Mouse (Mus musculus) neural tube, embryonic 15.5 days (tissue): ENCODE results near the gene Olfr461. TPM values are rescaled to one million over a fixed set of nuclear protein-coding genes. Genes with fewer than 3 reads are reported as not detected.
"Not testable (repeated sequence)": the region's sequence is repeated elsewhere in the genome, so short reads cannot be mapped to it uniquely, and the experiment has no call there.

Experiments used
- ATAC-seq: fragments of 200-750 bp; cut with Nextera tagmentation; 2 replicates; pipeline ENCODE4 v1.8.0; 2017; ENCODE audit warnings: mild to moderate bottlenecking, moderate TSS enrichment, moderate library complexity; ENCODE audit not compliant: low FRiP score
- H3K27ac ChIP-seq: fragments of 300-500 bp; sonication (generic); replicated peaks from 2 replicates; pipeline ENCODE4 v1.5.1; 2015; ENCODE audit warnings: mild to moderate bottlenecking, inconsistent platforms
- H3K27me3 ChIP-seq: fragments of 300-500 bp; sonication (generic); replicated peaks from 2 replicates; pipeline ENCODE4 v1.6.1; 2015; ENCODE audit warnings: inconsistent platforms
- H3K36me3 ChIP-seq: fragments of 300-500 bp; sonication (generic); 2 replicates; pipeline ENCODE4 v1.6.1; 2015; ENCODE audit warnings: inconsistent platforms
- H3K4me1 ChIP-seq: fragments of 300-500 bp; sonication (generic); 2 replicates; pipeline ENCODE4 v1.6.1; 2015; ENCODE audit warnings: inconsistent platforms
- H3K4me2 ChIP-seq: fragments of 300-500 bp; sonication (generic); 2 replicates; pipeline ENCODE4 v1.6.1; 2015; ENCODE audit warnings: inconsistent platforms, mild to moderate bottlenecking, moderate library complexity
- H3K4me3 ChIP-seq: fragments of 300-500 bp; sonication (generic); replicated peaks from 2 replicates; pipeline ENCODE4 v1.5.1; 2015; ENCODE audit warnings: mild to moderate bottlenecking, inconsistent platforms
- H3K9ac ChIP-seq: fragments of 300-500 bp; sonication (generic); replicated peaks from 2 replicates; pipeline ENCODE4 v1.6.1; 2015; ENCODE audit warnings: mild to moderate bottlenecking, inconsistent platforms
- H3K9me3 ChIP-seq: fragments of 300-500 bp; sonication (generic); replicated peaks from 2 replicates; pipeline ENCODE4 v1.6.1; 2016; ENCODE audit warnings: inconsistent platforms
- WGBS: fragments of 180-500 bp; shearing (Covaris S2); methylation state at CpG from one replicate; pipeline ENCODE4 v1.1.7; 2015; ENCODE audit warnings: mixed read lengths; 5-methylcytosine and 5-hydroxymethylcytosine counted together
- polyA plus RNA-seq: library from polyadenylated mRNA; unstranded; fragments of >200 nt; fragmentation: Nextera tagmentation; extraction: Ambion mirVana; gene quantifications from 2 replicates; pipeline ENCODE4 v1.2.1, GENCODE M21; 2015

Gene Olfr461
- 0.17 and 0.37 TPM in 2 replicates for polyA plus RNA-seq

DNA sequence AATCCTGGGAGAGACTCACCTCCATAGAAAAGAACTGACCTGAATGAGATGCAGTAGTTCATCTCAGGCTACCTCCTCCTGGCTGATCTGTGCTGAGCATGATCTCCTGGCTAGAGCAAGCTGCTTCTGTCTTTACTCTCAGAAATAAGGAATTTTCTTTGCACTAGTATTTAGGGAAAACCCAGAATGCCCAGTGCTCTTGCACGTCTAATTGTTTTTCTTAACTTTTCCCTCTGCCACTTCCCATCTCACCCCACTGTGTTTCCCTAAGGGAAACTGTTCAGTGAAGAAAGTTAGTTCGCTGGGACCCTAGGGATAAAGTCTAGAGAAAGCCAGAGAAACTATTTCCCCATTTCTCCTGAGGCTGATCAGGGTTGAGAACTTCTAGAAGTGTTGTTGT is at the start of gene Olfr461:
Olfr461 (minus strand) TSS at position 101 of the 400 bp plus-strand sequence.
- Histone ChIP-seq H3K36me3 (no peaks in the 10 kb centered on the region), H3K27ac (no peak within 1 kb of the TSS), H3K4me1 (no peaks in the 10 kb centered on the region), H3K4me3 (no peak within 1 kb of the TSS), H3K9me3 (no peaks in the 10 kb centered on the region), H3K9ac (no peak within 1 kb of the TSS), H3K27me3 (no peaks in the 10 kb centered on the region), H3K4me2 (no peak within 1 kb of the TSS)
- ATAC-seq: no peak
- 82% methylated on average over 2 of the region's 2 CpGs for WGBS

DNA sequence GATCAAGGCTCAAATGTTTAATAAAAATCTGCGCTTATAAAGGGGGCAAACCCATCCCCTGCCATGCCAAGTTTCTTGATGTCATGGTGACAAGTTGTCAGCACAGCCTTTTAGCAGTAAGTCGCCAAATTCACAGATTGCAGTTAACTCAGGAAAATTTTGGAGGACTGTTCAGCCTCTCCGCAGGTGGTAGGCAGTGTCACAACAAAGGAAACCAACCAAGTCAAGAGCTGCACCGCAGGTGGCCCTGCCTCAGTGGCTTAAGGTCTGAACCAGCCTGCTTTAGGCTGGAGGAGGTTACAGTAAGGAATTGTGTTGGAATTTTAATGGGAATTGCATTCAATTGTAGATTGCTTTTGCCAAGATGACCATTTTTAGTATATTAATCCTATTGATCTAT is 43.7 kb upstream of the Olfr461 start:
- H3K27me3 ChIP-seq, H3K9ac ChIP-seq, H3K9me3 ChIP-seq, H3K4me1 ChIP-seq, H3K4me3 ChIP-seq, H3K36me3 ChIP-seq, ATAC-seq, H3K27ac ChIP-seq, H3K4me2 ChIP-seq: not testable (repeated sequence)
- 38% methylated on average over 4 of the region's 4 CpGs for WGBS

DNA sequence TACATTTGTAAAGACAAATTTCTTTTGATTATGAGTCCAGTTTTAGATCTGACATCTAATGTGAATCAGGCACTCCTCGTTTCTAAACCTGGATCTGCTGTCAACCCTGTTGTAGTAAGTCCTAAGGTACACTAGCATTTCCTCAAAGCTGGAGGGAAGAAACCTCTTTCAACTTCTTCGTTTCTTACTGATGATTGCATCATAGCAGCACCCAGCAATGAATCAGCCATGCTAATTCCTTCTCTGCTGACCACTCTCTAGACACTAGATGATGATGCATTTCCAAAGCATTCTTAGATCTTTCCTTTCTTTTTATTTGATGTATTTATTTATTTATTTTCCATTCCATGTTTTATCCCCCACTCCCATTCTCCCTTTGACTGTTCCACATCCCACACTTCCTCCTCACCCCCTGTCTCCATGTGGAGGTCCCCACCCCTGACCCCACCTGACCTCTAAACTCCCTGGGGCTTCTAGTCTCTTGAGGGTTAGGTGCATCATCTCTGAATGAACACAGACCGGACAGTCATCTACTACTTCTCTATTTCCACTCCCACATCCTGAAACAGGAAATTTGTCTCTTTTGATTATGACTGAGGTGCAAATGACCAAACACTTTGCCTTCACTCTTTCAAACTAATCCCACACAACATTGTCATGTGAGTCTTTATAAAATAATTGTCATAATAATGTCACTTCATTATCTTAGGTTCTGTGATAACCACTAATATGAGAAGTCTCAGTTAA is 40.1 kb upstream of the Olfr461 start:
- Histone ChIP-seq H3K27ac (no peak overlapping the region), H3K9ac (no peak overlapping the region), H3K4me3 (no peak overlapping the region), H3K36me3 (no peaks in the 10 kb centered on the region), H3K27me3 (no peaks in the 10 kb centered on the region), H3K4me2 (no peak overlapping the region), H3K4me1 (no peaks in the 10 kb centered on the region), H3K9me3 (no peaks in the 10 kb centered on the region)
- 78% methylated on average over 3 of the region's 3 CpGs for WGBS
- no peak for ATAC-seq

DNA sequence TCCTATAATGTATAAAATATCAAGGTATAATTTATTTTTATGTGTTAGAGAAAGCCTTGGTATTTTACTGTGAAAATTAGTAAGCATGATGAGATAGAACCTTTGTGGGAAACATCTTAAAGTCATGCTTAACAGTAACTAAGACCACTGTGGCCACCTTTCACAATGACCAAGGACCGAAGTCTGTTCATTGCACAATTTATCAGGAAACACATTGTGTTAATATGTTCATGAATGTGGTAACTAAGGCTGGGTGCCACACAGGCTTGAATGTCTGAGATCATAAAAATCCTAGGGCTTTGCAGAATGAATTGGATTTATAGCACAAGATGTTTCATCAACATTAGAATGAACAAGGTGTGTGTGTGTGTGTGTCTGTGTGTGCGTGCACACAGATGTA is 33.5 kb upstream of the Olfr461 start:
- Histone ChIP-seq H3K9ac (no peak overlapping the region), H3K27ac (no peak overlapping the region), H3K36me3 (no peaks in the 10 kb centered on the region), H3K27me3 (no peaks in the 10 kb centered on the region), H3K4me2 (no peak overlapping the region), H3K9me3 (no peaks in the 10 kb centered on the region), H3K4me1 (no peaks in the 10 kb centered on the region), H3K4me3 (no peak overlapping the region)
- WGBS: 96% methylated on average over 2 of the region's 2 CpGs
- no peak for ATAC-seq

DNA sequence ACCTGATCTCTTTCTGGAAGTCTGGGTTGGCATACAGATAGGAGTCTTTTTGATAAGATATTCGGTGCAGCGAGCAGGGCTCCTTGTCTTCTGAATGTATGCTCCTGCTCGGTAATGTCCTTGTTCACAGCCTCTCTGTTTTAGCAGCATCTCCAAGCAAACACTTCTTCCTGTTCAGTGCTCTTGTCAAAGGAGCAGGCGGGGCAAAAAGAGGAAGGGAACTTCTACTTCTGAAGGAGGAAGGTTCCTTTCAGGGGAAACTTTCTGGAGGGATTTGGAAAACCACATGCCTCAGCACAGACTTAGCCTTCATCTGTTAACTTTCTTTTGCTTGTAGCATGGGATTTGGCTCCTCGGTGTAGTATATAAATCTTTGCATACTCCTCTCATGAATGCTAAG is 30.8 kb upstream of the Olfr461 start, which contains the start of gene Clec5a:
Clec5a (minus strand) TSS at position 177 of the 400 bp plus-strand sequence.
- Histone ChIP-seq H3K27ac (no peak within 1 kb of the TSS), H3K36me3 (no peaks in the 10 kb centered on the region), H3K9me3 (no peaks in the 10 kb centered on the region), H3K4me3 (no peak within 1 kb of the TSS), H3K9ac (no peak within 1 kb of the TSS), H3K4me2 (no peak within 1 kb of the TSS), H3K27me3 (no peaks in the 10 kb centered on the region), H3K4me1 (no peaks in the 10 kb centered on the region)
- no peak for ATAC-seq
- 88% methylated on average over 5 of the region's 5 CpGs for WGBS

DNA sequence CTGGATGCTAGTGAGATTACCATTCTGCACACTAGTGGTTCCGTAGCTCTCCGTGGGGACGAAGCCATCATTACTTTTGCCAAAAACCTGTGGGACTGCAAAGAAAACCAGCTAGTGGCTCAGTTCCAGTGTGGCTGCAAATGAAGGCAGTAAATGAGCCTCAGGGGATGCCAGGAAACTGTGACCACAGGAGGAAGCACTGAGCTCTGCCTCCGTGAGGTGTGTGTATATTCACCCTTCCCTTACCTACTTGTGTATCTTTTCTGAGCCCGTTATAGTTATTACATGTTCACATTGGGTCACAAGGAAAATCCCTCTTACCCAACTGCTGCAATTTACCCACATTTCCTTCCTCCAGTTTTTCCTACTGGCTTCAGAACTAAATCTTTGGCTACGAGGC is 29.5 kb upstream of the Olfr461 start:
- Histone ChIP-seq H3K9me3 (no peaks in the 10 kb centered on the region), H3K9ac (no peak overlapping the region), H3K4me3 (no peak overlapping the region), H3K27me3 (no peaks in the 10 kb centered on the region), H3K4me1 (no peaks in the 10 kb centered on the region), H3K4me2 (no peak overlapping the region), H3K36me3 (no peaks in the 10 kb centered on the region), H3K27ac (no peak overlapping the region)
- 78% methylated on average over 6 of the region's 6 CpGs for WGBS
- no peak for ATAC-seq

DNA sequence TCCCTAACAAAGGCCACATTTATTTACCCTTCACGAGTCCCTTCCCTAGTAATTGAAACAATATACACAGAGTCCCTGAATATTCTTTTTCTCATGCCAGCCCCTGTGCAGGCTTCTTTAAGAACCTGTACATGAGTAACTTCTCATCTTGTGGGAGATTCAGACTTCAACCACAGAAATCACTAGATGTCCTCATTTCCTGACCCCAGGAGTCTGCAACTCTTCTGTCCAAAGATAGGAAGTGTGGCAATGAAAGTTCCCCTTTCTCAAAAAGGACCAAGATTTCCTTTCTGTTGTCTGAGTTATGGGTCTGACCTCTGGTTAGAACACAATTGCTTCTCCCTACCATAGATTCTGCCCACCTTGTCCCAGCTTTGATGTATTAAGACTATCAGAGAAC is 21.5 kb upstream of the Olfr461 start:
- WGBS: 84% methylated on average over 1 of the region's 1 CpGs
- H3K9ac ChIP-seq: no peak overlapping the region

DNA sequence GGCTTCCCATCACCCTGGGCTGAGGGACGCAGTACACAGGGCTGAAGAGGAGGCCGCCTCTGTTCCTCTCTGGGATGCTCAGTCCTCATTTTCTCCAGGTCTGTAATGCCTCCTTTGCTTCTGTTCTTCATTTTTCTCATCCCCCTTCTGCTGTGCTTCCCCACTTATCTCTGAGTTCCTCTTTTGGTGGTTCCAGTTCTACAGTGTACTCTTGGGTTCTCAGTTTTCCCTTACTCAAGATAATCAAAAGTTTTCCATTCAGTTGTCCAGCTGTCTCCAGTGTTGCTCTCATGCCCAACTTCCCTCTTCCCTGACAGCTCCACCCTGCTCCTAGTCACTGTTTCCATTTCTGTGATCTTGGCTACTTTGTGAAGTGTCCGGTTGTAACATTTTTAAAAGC is 18.8 kb upstream of the Olfr461 start:
- WGBS: 87% methylated on average over 3 of the region's 3 CpGs

More for the DNA sequence above, 21.5 kb upstream of the Olfr461 start:
- ATAC-seq: no peak
- Histone ChIP-seq H3K4me2 (no peak overlapping the region), H3K36me3 (no peaks in the 10 kb centered on the region), H3K9me3 (no peaks in the 10 kb centered on the region), H3K27ac (no peak overlapping the region), H3K27me3 (no peaks in the 10 kb centered on the region), H3K4me1 (no peaks in the 10 kb centered on the region), H3K4me3 (no peak overlapping the region)

DNA sequence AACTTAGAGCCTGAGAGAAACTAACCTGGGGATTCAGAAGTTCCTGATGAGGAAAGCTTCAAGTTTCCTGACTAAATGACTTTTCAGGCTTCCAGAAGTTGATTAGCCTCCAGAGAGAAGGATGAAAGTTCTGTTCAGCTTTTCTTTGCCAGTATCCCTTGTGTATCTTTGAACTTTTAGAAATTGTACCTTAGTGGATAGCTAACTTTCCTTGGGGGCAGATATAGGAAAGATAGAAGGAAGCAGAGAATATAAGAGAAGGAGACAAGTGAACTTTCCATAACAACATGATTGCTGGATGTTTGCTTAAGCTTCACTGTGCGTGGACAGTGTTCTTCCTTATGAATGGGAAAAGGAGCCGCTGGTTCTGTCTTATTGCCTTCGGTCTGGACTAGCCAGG is 14.3 kb upstream of the Olfr461 start, which contains the start of gene Olfr460:
Olfr460 (plus strand) TSS at position 301 of the 400 bp plus-strand sequence.
- Histone ChIP-seq H3K4me1 (no peaks in the 10 kb centered on the region), H3K27ac (no peak within 1 kb of the TSS), H3K9ac (no peak within 1 kb of the TSS), H3K27me3 (no peaks in the 10 kb centered on the region), H3K36me3 (no peaks in the 10 kb centered on the region), H3K4me2 (no peak within 1 kb of the TSS), H3K4me3 (no peak within 1 kb of the TSS), H3K9me3 (no peaks in the 10 kb centered on the region)
- no peak for ATAC-seq
- WGBS: 94% methylated on average over 3 of the region's 3 CpGs

More for the DNA sequence above, 18.8 kb upstream of the Olfr461 start:
- Histone ChIP-seq H3K4me2 (no peak overlapping the region), H3K4me3 (no peak overlapping the region), H3K4me1 (no peaks in the 10 kb centered on the region), H3K27ac (no peak overlapping the region), H3K27me3 (no peaks in the 10 kb centered on the region), H3K9me3 (no peaks in the 10 kb centered on the region), H3K9ac (no peak overlapping the region), H3K36me3 (no peaks in the 10 kb centered on the region)
- no peak for ATAC-seq

DNA sequence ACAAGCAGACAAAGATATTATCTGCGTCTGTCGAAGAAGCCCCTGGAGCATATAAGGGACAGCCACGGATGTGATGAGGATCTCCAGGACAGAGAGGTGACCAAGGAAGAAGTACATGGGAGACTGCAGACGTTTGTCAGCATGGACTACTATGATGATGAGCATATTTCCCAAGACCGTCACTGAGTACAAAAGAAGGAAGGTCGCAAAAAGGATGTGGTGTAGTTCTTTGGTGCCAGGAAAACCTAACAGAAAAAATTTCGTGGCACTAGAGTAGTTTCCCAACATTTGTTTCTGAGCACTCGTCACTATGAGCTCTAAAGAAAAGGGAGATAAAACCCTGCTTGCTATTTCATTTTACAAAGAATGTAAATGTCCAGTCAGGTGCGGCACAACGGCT is 10.2 kb downstream of the Olfr461 start:
- WGBS: 86% methylated on average over 10 of the region's 10 CpGs

DNA sequence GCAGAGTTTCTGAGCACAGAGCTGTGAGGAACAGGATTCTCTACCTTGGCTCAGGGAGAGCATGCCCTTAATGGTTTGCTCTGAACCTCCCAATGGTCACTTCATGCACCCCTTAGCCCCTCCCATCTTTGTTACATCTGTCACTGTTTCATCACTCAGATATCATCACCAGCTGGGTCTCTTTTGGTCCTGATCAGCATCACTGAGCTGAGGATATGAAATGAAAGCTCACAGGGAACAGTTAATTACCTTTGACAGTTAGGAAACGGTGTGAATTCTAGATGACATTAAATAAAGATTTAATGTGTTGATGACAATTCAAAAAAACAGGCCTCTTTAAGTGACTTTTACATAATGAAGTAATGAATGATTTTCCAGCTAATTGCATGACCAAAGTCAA is 35.4 kb downstream of the Olfr461 start, which contains the start of gene Prss37:
Prss37 (minus strand) TSS at position 101 of the 400 bp plus-strand sequence.
- H3K4me2 ChIP-seq: no peak within 1 kb of the TSS
- H3K36me3 ChIP-seq: no peaks in the 10 kb centered on the region
- H3K27ac ChIP-seq: no peak within 1 kb of the TSS
- no peaks in the 10 kb centered on the region for H3K27me3 ChIP-seq
- no peaks in the 10 kb centered on the region for H3K4me1 ChIP-seq
- ATAC-seq: no peak
- H3K9ac ChIP-seq: no peak within 1 kb of the TSS
- H3K9me3 ChIP-seq: no peaks in the 10 kb centered on the region
- H3K4me3 ChIP-seq: no peak within 1 kb of the TSS
- 52% methylated on average over 1 of the region's 1 CpGs for WGBS

More for the DNA sequence above, 10.2 kb downstream of the Olfr461 start:
- H3K4me3 ChIP-seq: no peak overlapping the region
- H3K4me1 ChIP-seq: no peaks in the 10 kb centered on the region
- H3K27me3 ChIP-seq: no peaks in the 10 kb centered on the region
- no peak overlapping the region for H3K9ac ChIP-seq
- no peak for ATAC-seq
- no peaks in the 10 kb centered on the region for H3K36me3 ChIP-seq
- H3K9me3 ChIP-seq: no peaks in the 10 kb centered on the region
- H3K27ac ChIP-seq: no peak overlapping the region
- no peak overlapping the region for H3K4me2 ChIP-seq

DNA sequence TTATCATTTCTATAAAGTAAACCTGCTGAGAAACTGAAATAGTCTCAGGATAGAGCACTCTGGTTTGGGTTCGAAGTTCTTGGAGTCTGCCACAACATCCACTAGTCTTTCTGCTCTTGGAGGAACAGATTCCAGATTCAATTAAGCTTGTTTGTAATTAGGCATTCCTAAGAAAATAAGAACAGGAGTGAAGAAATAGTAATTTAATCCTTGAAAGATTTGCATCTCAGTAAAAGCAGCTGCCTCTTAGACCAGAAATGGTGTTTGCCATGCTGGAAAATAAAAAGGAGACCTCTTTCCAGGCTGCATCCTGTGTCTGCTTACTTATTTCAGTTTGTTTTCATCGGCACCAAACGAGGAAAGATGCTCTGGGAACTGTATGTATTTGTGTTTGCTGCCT is 61.6 kb downstream of the Olfr461 start, which contains the start of gene Tas2r108:
Tas2r108 (plus strand) TSS at position 301 of the 400 bp plus-strand sequence.
- no peaks in the 10 kb centered on the region for H3K36me3 ChIP-seq
- H3K9me3 ChIP-seq: no peaks in the 10 kb centered on the region
- no peak within 1 kb of the TSS for H3K27ac ChIP-seq
- no peak within 1 kb of the TSS for H3K4me3 ChIP-seq
- no peaks in the 10 kb centered on the region for H3K27me3 ChIP-seq
- 92% methylated on average over 3 of the region's 3 CpGs for WGBS
- no peak for ATAC-seq
- H3K4me2 ChIP-seq: no peak within 1 kb of the TSS
- no peaks in the 10 kb centered on the region for H3K4me1 ChIP-seq
- H3K9ac ChIP-seq: no peak within 1 kb of the TSS
